Mouse (Mus musculus): Measurements from ENCODE around the gene Mcam. TPM values are rescaled to one million over a fixed set of nuclear protein-coding genes. Genes with fewer than 3 reads are reported as not detected.
"Not testable (repeated sequence)": the region's sequence is repeated elsewhere in the genome, so short reads cannot be mapped to it uniquely, and the experiment has no call there.

The Mcam gene
- polyA plus RNA-seq, 1 experiment = 17.4 TPM

- no peak for DNase-seq (ENCODE audit: extremely low spot score in 1 of 2, low spot score in 1 of 2)
Measured at GRCm38 (mm10) chr9:44108269-44109055, 25.8 kb upstream of the Mcam start.

GRCm38 (mm10) chr9:44109360-44110095, 24.7 kb upstream of the Mcam start:
- DNase-seq (ENCODE audit: extremely low spot score in 1 of 2, low spot score in 1 of 2) = peak in 1 of 2 experiments; percentile 91

- DNase-seq (ENCODE audit: extremely low spot score in 1 of 2, low spot score in 1 of 2) = not testable (repeated sequence)
Measured at GRCm38 (mm10) chr9:44111909-44112308, 22.4 kb upstream of the Mcam start.

- DNase-seq (ENCODE audit: extremely low spot score in 1 of 2, low spot score in 1 of 2) = peak; percentile 96 to 98
Measured at GRCm38 (mm10) chr9:44113105-44113789, 21.0 kb upstream of the Mcam start, which contains the start of the genes Gm49380 and Rnf26. Gene Gm49380, minus strand, starts transcription at chr9:44113500. Gene Rnf26, minus strand, starts transcription at chr9:44113517.

- DNase-seq (ENCODE audit: extremely low spot score in 1 of 2, low spot score in 1 of 2) = no peak
Measured at GRCm38 (mm10) chr9:44114453-44114852, 19.8 kb upstream of the Mcam start.

- no peak for DNase-seq (ENCODE audit: extremely low spot score in 1 of 2, low spot score in 1 of 2)
Measured at GRCm38 (mm10) chr9:44115599-44115998, 18.7 kb upstream of the Mcam start.

GRCm38 (mm10) chr9:44116182-44116581, 18.1 kb upstream of the Mcam start:
- no peak for DNase-seq (ENCODE audit: extremely low spot score in 1 of 2, low spot score in 1 of 2)

GRCm38 (mm10) chr9:44119011-44119410, 15.3 kb upstream of the Mcam start:
- no peak for DNase-seq (ENCODE audit: extremely low spot score in 1 of 2, low spot score in 1 of 2)

- no peak for DNase-seq (ENCODE audit: extremely low spot score in 1 of 2, low spot score in 1 of 2)
Measured at GRCm38 (mm10) chr9:44119948-44120465, 14.3 kb upstream of the Mcam start.

GRCm38 (mm10) chr9:44124317-44124716, 10.0 kb upstream of the Mcam start:
- DNase-seq (ENCODE audit: extremely low spot score in 1 of 2, low spot score in 1 of 2) = no peak

GRCm38 (mm10) chr9:44125026-44125425, 9.2 kb upstream of the Mcam start:
- no peak for DNase-seq (ENCODE audit: extremely low spot score in 1 of 2, low spot score in 1 of 2)

- peak; percentile 80 to 96 for DNase-seq (ENCODE audit: extremely low spot score in 1 of 2, low spot score in 1 of 2)
Measured at GRCm38 (mm10) chr9:44125546-44126428, 8.5 kb upstream of the Mcam start.

GRCm38 (mm10) chr9:44126746-44127145, 7.5 kb upstream of the Mcam start:
- DNase-seq (ENCODE audit: extremely low spot score in 1 of 2, low spot score in 1 of 2) = no peak

GRCm38 (mm10) chr9:44127351-44127801, 6.9 kb upstream of the Mcam start:
- no peak for DNase-seq (ENCODE audit: extremely low spot score in 1 of 2, low spot score in 1 of 2)

GRCm38 (mm10) chr9:44129633-44130032, 4.6 kb upstream of the Mcam start:
- no peak for DNase-seq (ENCODE audit: extremely low spot score in 1 of 2, low spot score in 1 of 2)

GRCm38 (mm10) chr9:44130034-44130433, 4.2 kb upstream of the Mcam start:
- DNase-seq (ENCODE audit: extremely low spot score in 1 of 2, low spot score in 1 of 2) = no peak

- DNase-seq (ENCODE audit: extremely low spot score in 1 of 2, low spot score in 1 of 2) = no peak
Measured at GRCm38 (mm10) chr9:44130581-44131275, 3.5 kb upstream of the Mcam start.

- DNase-seq (ENCODE audit: extremely low spot score in 1 of 2, low spot score in 1 of 2) = no peak
Measured at GRCm38 (mm10) chr9:44131276-44131590, 3.0 kb upstream of the Mcam start.

- no peak for DNase-seq (ENCODE audit: extremely low spot score in 1 of 2, low spot score in 1 of 2)
Measured at GRCm38 (mm10) chr9:44132200-44132599, 2.1 kb upstream of the Mcam start.
